Mouse (Mus musculus) liver, embryonic 14.5 days (tissue): ENCODE measurements around the gene Id2. TPM values are rescaled to one million over a fixed set of nuclear protein-coding genes. Genes with fewer than 3 reads are reported as not detected.

ENCODE experiments used
- ATAC-seq: fragments of 200-750 bp; cut with Nextera tagmentation; 2 replicates; pipeline ENCODE4 v1.8.0; 2017; ENCODE audit warnings: moderate number of reproducible peaks, mild to moderate bottlenecking, moderate library complexity; ENCODE audit not compliant: insufficient read depth
- DNase-seq, 3 experiments: peaks; one replicate each; pipeline ENCODE4 v3.0.0-alpha.2; 2012 to 2013; ENCODE audit warnings: low read depth in 3 of 3, low spot score in 3 of 3
- H3K27ac ChIP-seq: fragments of 300-500 bp; sonication (generic); 2 replicates; pipeline ENCODE4 v1.5.1; 2014; ENCODE audit warnings: moderate library complexity, mild to moderate bottlenecking, control low read depth, inconsistent platforms
- H3K27me3 ChIP-seq: fragments of 300-500 bp; sonication (generic); 2 replicates; pipeline ENCODE4 v1.6.1; 2014; ENCODE audit warnings: mild to moderate bottlenecking, low read length, moderate library complexity; ENCODE audit not compliant: control insufficient read depth, insufficient read depth
- H3K36me3 ChIP-seq: fragments of 300-500 bp; sonication (generic); replicated peaks from 2 replicates; pipeline ENCODE4 v1.6.1; 2014; ENCODE audit warnings: low read depth; ENCODE audit not compliant: control insufficient read depth, insufficient read depth
- H3K4me1 ChIP-seq, 2 experiments: fragments of 200-500 bp in 1 of 2; fragments of 300-500 bp in 1 of 2; sonication (generic) in 1 of 2; replicated peaks; 2 replicates each; pipeline ENCODE4 v1.6.1; 2012 to 2014; ENCODE audit warnings: antibody characterized with exemption in 1 of 2, inconsistent platforms in 1 of 2, low read length in 1 of 2; ENCODE audit not compliant: control insufficient read depth in 2 of 2, insufficient read depth in 2 of 2
- H3K4me2 ChIP-seq: fragments of 300-500 bp; sonication (generic); 2 replicates; pipeline ENCODE4 v1.6.1; 2014; ENCODE audit warnings: low read depth, mild to moderate bottlenecking, control low read depth, moderate library complexity
- H3K4me3 ChIP-seq, 2 experiments: fragments of 200-500 bp in 1 of 2; fragments of 300-500 bp in 1 of 2; sonication (generic) in 1 of 2; 2 replicates each; pipeline ENCODE4 v1.5.1; 2012 to 2014; ENCODE audit warnings: low read depth in 2 of 2, low read length in 2 of 2, mild to moderate bottlenecking in 2 of 2, control low read depth in 1 of 2, inconsistent platforms in 1 of 2, moderate library complexity in 1 of 2; ENCODE audit not compliant: insufficient read depth in 1 of 2
- H3K9ac ChIP-seq: fragments of 300-500 bp; sonication (generic); replicated peaks from 2 replicates; pipeline ENCODE4 v1.6.1; 2014; ENCODE audit warnings: mild to moderate bottlenecking, control low read depth, moderate library complexity
- H3K9me3 ChIP-seq: fragments of 300-500 bp; sonication (generic); 2 replicates; pipeline ENCODE4 v1.6.1; 2016; ENCODE audit warnings: low read length, mixed read lengths; ENCODE audit not compliant: control insufficient read depth
- CTCF ChIP-seq: IDR thresholded peaks from 2 replicates; pipeline ENCODE4 v1.5.1; 2016; ENCODE audit warnings: antibody characterized with exemption, low read depth, control low read depth
- EP300 ChIP-seq: IDR thresholded peaks from 2 replicates; pipeline ENCODE4 v1.6.1; 2016; ENCODE audit warnings: antibody characterized with exemption, low read depth
- WGBS: fragments of 180-500 bp; shearing (Covaris S2); extraction: QIAGEN DNeasy Blood & Tissue Kit; methylation state at CpG from one replicate; pipeline ENCODE4 v1.1.7; 2014; ENCODE audit not compliant: insufficient replicate concordance; 5-methylcytosine and 5-hydroxymethylcytosine counted together
- polyA plus RNA-seq, 2 experiments: library from polyadenylated mRNA; depleted of rRNA in 1 of 2; stranded (reverse) in 1 of 2; unstranded in 1 of 2; fragments of >200 nt; fragmentation: Nextera tagmentation in 1 of 2; extraction: Ambion mirVana in 1 of 2; gene quantifications; 2 replicates each; pipeline versions ENCODE4 v1.2.1 to v1.2.3; 2012 to 2014

Id2 gene
- polyA plus RNA-seq, 2 experiments, result 46.3 to 114 TPM

- peak overlapping the region; percentile 56 for H3K4me2 ChIP-seq
- DNase-seq (peak; percentile 40 to 52 (median 40)), ATAC-seq (peak; percentile 50)
- peaks cover 80% of the 10 kb centered on the region for H3K27me3 ChIP-seq
- H3K27ac ChIP-seq, result peak overlapping the region; percentile 18; the same call in 1 of the 2 replicates
- no peak overlapping the region for H3K9ac ChIP-seq
- no peak for TF ChIP-seq EP300
- no peak for TF ChIP-seq CTCF
- under 1% methylated on average over 61 of the region's 61 CpGs for WGBS
- H3K9me3 ChIP-seq, result no peaks in the 10 kb centered on the region
- H3K4me1 ChIP-seq, result peaks cover 0 to 3% of the 10 kb centered on the region in 2 experiments; a peak in 1 of 4 replicates
- no peaks in the 10 kb centered on the region for H3K36me3 ChIP-seq
- peak overlapping the region; percentile 33 to 41 for H3K4me3 ChIP-seq
Observed at GRCm38 (mm10) chr12:25098561-25099312, 1.8 kb upstream of the Id2 start.

GRCm38 (mm10) chr12:25098161-25098550 is 1.2 kb upstream of the Id2 start:
- Histone ChIP-seq H3K36me3 (no peaks in the 10 kb centered on the region), H3K27ac (peak overlapping the region; percentile 18), H3K9ac (no peak overlapping the region), H3K4me2 (peak overlapping the region; percentile 56), H3K4me1 (0 out of 4 replicates have a peak, but pooled peaks cover 0 to 2% of the 10 kb centered on the region in 2 experiments), H3K27me3 (peaks cover 85% of the 10 kb centered on the region), H3K4me3 (peak overlapping the region; percentile 33 to 41), H3K9me3 (no peaks in the 10 kb centered on the region)
- no peak for TF ChIP-seq CTCF
- TF ChIP-seq EP300, result no peak
- ATAC-seq, result no peak
- 4% methylated on average over 10 of the region's 10 CpGs for WGBS
- DNase-seq, result no peak

GRCm38 (mm10) chr12:25097210-25098160 is 545 bp upstream of the Id2 start:
- H3K27me3 ChIP-seq, result peaks cover 92% of the 10 kb centered on the region
- no peak for DNase-seq

GRCm38 (mm10) chr12:25096640-25097051 is 294 bp downstream of the Id2 start:
- no peak for DNase-seq

More at GRCm38 (mm10) chr12:25097210-25098160, 545 bp upstream of the Id2 start:
- peak overlapping the region in 1 of 2 experiments; percentile 49; a peak in 1 of 4 replicates for H3K4me3 ChIP-seq
- no peak for ATAC-seq
- peak overlapping the region; percentile 69 for H3K4me2 ChIP-seq
- no peak overlapping the region for H3K9ac ChIP-seq
- WGBS, result 7% methylated on average over 28 of the region's 28 CpGs
- H3K4me1 ChIP-seq, result 0 out of 4 replicates have a peak, but pooled peaks cover 0 to 2% of the 10 kb centered on the region in 2 experiments
- H3K27ac ChIP-seq, result peak overlapping the region; percentile 2
- no peaks in the 10 kb centered on the region for H3K9me3 ChIP-seq
- H3K36me3 ChIP-seq, result no peaks in the 10 kb centered on the region
- TF ChIP-seq EP300, result no peak
- TF ChIP-seq CTCF, result no peak

More at GRCm38 (mm10) chr12:25096640-25097051, 294 bp downstream of the Id2 start:
- Histone ChIP-seq H3K27me3 (peaks cover 89% of the 10 kb centered on the region), H3K36me3 (no peaks in the 10 kb centered on the region), H3K9ac (0 out of 2 replicates have a peak overlapping the region, but pooled peaks have one; percentile 7), H3K4me2 (peak overlapping the region; percentile 69), H3K9me3 (no peaks in the 10 kb centered on the region), H3K4me1 (0 out of 4 replicates have a peak, but pooled peaks cover 0 to 2% of the 10 kb centered on the region in 2 experiments), H3K4me3 (peak overlapping the region; percentile 49 to 77), H3K27ac (peak overlapping the region; percentile 3; the same call in 1 of the 2 replicates)
- TF ChIP-seq EP300 (no peak), CTCF (no peak)
- ATAC-seq, result no peak
- WGBS, result 3% methylated on average over 15 of the region's 15 CpGs
